Mouse (Mus musculus) stomach, embryonic 14.5 days (tissue): ENCODE measurements around the gene Ppfibp1. TPM values are rescaled to one million over a fixed set of nuclear protein-coding genes. Genes with fewer than 3 reads are reported as not detected.

Experiments
- ATAC-seq: fragments of 200-750 bp; cut with Nextera tagmentation; 2 replicates; pipeline ENCODE4 v1.8.0; 2017; ENCODE audit warnings: low read depth, moderate TSS enrichment; ENCODE audit not compliant: insufficient number of reproducible peaks, insufficient read depth, low FRiP score
- H3K27ac ChIP-seq: fragments of 300-500 bp; sonication (generic); 2 replicates; pipeline ENCODE4 v1.5.1; 2014; ENCODE audit warnings: mild to moderate bottlenecking, low read length, moderate library complexity, mixed read lengths
- H3K27me3 ChIP-seq: fragments of 300-500 bp; sonication (generic); 2 replicates; pipeline ENCODE4 v1.6.1; 2014; ENCODE audit warnings: low read length, control low read depth, mixed read lengths; ENCODE audit not compliant: control insufficient read depth, insufficient read depth
- H3K36me3 ChIP-seq: fragments of 300-500 bp; sonication (generic); 2 replicates; pipeline ENCODE4 v1.6.1; 2014; ENCODE audit warnings: mild to moderate bottlenecking, control low read depth, low read length, moderate library complexity, mixed read lengths; ENCODE audit not compliant: control insufficient read depth, insufficient read depth
- H3K4me1 ChIP-seq: fragments of 300-500 bp; sonication (generic); 2 replicates; pipeline ENCODE4 v1.6.1; 2014; ENCODE audit warnings: low read length, control low read depth, mixed read lengths; ENCODE audit not compliant: control insufficient read depth, insufficient read depth
- H3K4me2 ChIP-seq: fragments of 300-500 bp; sonication (generic); replicated peaks from 2 replicates; pipeline ENCODE4 v1.6.1; 2014; ENCODE audit warnings: low read depth, low read length, control low read depth
- H3K4me3 ChIP-seq: fragments of 300-500 bp; sonication (generic); 2 replicates; pipeline ENCODE4 v1.5.1; 2014; ENCODE audit warnings: low read depth, low read length, control low read depth
- H3K9ac ChIP-seq: fragments of 300-500 bp; sonication (generic); replicated peaks from 2 replicates; pipeline ENCODE4 v1.6.1; 2014; ENCODE audit warnings: low read depth, mild to moderate bottlenecking, control low read depth, low read length, moderate library complexity, mixed read lengths
- H3K9me3 ChIP-seq: fragments of 300-500 bp; sonication (generic); 2 replicates; pipeline ENCODE4 v1.6.1; 2016; ENCODE audit warnings: low read depth, low read length, control low read depth; ENCODE audit not compliant: control insufficient read depth
- WGBS: fragments of 180-500 bp; shearing (Covaris S2); extraction: QIAGEN DNeasy Blood & Tissue Kit; methylation state at CpG from one replicate; pipeline ENCODE4 v1.1.7; 2014; 5-methylcytosine and 5-hydroxymethylcytosine counted together
- polyA plus RNA-seq: library from polyadenylated mRNA; unstranded; fragments of >200 nt; fragmentation: Nextera tagmentation; extraction: Ambion mirVana; gene quantifications from 2 replicates; pipeline ENCODE4 v1.2.1, GENCODE M21; 2014

Gene Ppfibp1
- polyA plus RNA-seq, 1 experiment from 2014 or later = 41.9 TPM

DNA sequence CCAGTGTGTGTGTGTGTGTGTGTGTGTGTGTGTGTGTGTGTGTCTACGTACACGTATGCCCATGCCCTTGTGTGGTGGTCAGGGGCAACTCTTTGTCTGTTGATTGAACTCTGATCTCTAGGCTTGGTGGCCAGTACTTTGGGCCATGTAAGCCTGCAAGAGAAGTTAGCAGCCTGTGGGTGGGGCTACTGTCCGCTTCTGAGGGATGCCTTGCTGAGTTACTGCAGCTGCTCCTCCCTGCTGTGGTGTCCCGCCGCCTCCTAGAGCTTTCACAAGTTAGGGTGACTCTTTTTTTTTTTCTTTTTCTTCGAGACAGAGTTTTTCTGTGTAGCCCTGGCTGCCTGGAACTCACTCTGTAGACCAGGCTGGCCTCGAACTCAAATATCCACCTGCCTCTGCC, 171.0 kb downstream of the Ppfibp1 start:
- no peaks in the 10 kb centered on the region for H3K4me1 ChIP-seq
- H3K4me2 ChIP-seq = no peak overlapping the region
- H3K27ac ChIP-seq = no peak overlapping the region
- ATAC-seq = no peak
- no peaks in the 10 kb centered on the region for H3K9me3 ChIP-seq
- no peak overlapping the region for H3K9ac ChIP-seq
- no peaks in the 10 kb centered on the region for H3K27me3 ChIP-seq
- H3K36me3 ChIP-seq = peaks cover 34% of the 10 kb centered on the region; the same call in 1 of the 2 replicates
- 62% methylated on average over 7 of the region's 7 CpGs for WGBS
- H3K4me3 ChIP-seq = no peak overlapping the region

- Histone ChIP-seq H3K4me2 (no peak overlapping the region), H3K9me3 (no peaks in the 10 kb centered on the region), H3K4me3 (no peak overlapping the region), H3K9ac (no peak overlapping the region), H3K27ac (no peak overlapping the region), H3K4me1 (no peaks in the 10 kb centered on the region), H3K27me3 (no peaks in the 10 kb centered on the region), H3K36me3 (peaks cover 25% of the 10 kb centered on the region; the same call in 1 of the 2 replicates)
- ATAC-seq = no peak
- 87% methylated on average over 9 of the region's 9 CpGs for WGBS
These were observed 173.3 kb downstream of the Ppfibp1 start for GRCm38 (mm10) chr6:147061630-147062029.

DNA sequence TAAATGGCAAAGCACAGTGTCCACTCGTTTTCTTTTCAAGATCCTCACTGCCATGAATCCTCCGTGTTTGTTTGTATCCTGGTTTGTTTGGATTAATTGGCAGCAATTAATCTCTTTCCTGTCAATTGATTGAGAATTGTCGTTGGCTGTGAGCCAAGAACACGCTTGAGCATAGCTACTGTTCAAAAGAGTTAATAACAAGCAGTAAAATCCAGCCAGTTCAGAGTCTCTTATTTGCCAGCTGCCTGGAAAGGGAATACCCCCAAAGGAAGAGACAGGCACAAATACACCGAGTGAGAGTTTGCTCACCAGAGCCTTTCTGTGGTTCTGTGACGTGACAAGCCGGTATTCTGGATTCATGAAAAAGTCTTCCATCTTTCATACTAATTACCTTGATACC, 173.7 kb downstream of the Ppfibp1 start:
- H3K36me3 ChIP-seq = peaks cover 25% of the 10 kb centered on the region; the same call in 1 of the 2 replicates
- WGBS = 71% methylated on average over 7 of the region's 7 CpGs
- H3K9me3 ChIP-seq = no peaks in the 10 kb centered on the region
- H3K27me3 ChIP-seq = no peaks in the 10 kb centered on the region
- no peak overlapping the region for H3K9ac ChIP-seq
- ATAC-seq = no peak
- no peak overlapping the region for H3K4me3 ChIP-seq
- no peak overlapping the region for H3K4me2 ChIP-seq
- H3K4me1 ChIP-seq = no peaks in the 10 kb centered on the region
- no peak overlapping the region for H3K27ac ChIP-seq

DNA sequence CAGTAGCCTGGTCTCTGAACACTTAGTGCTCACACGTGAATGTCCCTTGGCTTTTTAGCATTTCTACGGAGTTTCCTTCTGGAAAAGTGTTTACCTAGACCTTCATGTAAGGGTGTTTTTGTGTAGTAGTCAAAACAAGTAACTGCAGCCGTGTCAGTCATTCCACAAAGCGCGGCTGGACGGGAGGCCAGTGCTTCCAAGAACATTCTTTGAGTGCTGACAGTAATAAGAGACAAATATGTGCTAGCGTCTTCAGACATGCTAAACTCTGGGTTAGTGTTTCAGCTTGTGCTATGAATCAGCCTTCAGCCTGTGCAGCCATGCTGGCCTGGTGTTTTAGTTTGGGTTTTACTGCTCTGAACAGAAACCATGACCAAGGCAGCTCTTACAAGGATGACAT, 174.4 kb downstream of the Ppfibp1 start:
- no peak overlapping the region for H3K9ac ChIP-seq
- no peaks in the 10 kb centered on the region for H3K9me3 ChIP-seq
- no peak overlapping the region for H3K27ac ChIP-seq
- H3K4me3 ChIP-seq = no peak overlapping the region
- H3K27me3 ChIP-seq = no peaks in the 10 kb centered on the region
- no peak for ATAC-seq
- H3K36me3 ChIP-seq = peaks cover 25% of the 10 kb centered on the region; the same call in 1 of the 2 replicates
- 86% methylated on average over 7 of the region's 7 CpGs for WGBS
- H3K4me2 ChIP-seq = no peak overlapping the region
- no peaks in the 10 kb centered on the region for H3K4me1 ChIP-seq

GRCm38 (mm10) chr6:147064226-147064943, 176.1 kb downstream of the Ppfibp1 start:
- no peak for ATAC-seq
- Histone ChIP-seq H3K27me3 (no peaks in the 10 kb centered on the region), H3K9ac (no peak overlapping the region), H3K4me2 (no peak overlapping the region), H3K9me3 (no peaks in the 10 kb centered on the region), H3K27ac (no peak overlapping the region), H3K4me1 (no peaks in the 10 kb centered on the region), H3K4me3 (no peak overlapping the region), H3K36me3 (peaks cover 20% of the 10 kb centered on the region; the same call in 1 of the 2 replicates)
- WGBS = 92% methylated on average over 10 of the region's 10 CpGs

DNA sequence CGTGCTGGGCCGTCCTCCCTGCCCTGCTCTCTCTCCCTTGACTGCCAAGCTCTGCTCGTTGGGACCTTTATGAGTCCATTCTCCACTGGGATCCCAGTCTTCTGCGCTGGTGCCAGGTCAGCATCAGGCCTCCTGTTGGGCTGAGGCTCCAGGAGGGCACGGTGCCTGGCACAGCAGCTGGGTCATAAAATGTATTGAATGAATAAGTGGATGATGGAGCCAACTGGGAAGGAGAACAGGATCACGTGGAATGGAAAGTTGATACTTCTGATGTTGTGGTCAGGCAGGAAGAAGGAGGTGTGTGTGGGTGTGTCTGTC, 176.6 kb downstream of the Ppfibp1 start:
- no peak for ATAC-seq
- Histone ChIP-seq H3K27me3 (no peaks in the 10 kb centered on the region), H3K27ac (no peak overlapping the region), H3K9ac (no peak overlapping the region), H3K4me2 (no peak overlapping the region), H3K9me3 (no peaks in the 10 kb centered on the region), H3K4me1 (no peaks in the 10 kb centered on the region), H3K4me3 (no peak overlapping the region), H3K36me3 (peaks cover 18% of the 10 kb centered on the region; the same call in 1 of the 2 replicates)
- WGBS = 84% methylated on average over 6 of the region's 6 CpGs

GRCm38 (mm10) chr6:147075808-147076387, 187.6 kb downstream of the Ppfibp1 start:
- peak; percentile 58; the same call in 1 of the 2 replicates for ATAC-seq
- Histone ChIP-seq H3K9me3 (no peaks in the 10 kb centered on the region), H3K4me1 (no peaks in the 10 kb centered on the region), H3K36me3 (peaks cover 8% of the 10 kb centered on the region; the same call in 1 of the 2 replicates), H3K9ac (no peak overlapping the region), H3K4me2 (no peak overlapping the region), H3K4me3 (no peak overlapping the region), H3K27me3 (no peaks in the 10 kb centered on the region), H3K27ac (peak overlapping the region; percentile 49)
- 52% methylated on average over 5 of the region's 5 CpGs for WGBS

DNA sequence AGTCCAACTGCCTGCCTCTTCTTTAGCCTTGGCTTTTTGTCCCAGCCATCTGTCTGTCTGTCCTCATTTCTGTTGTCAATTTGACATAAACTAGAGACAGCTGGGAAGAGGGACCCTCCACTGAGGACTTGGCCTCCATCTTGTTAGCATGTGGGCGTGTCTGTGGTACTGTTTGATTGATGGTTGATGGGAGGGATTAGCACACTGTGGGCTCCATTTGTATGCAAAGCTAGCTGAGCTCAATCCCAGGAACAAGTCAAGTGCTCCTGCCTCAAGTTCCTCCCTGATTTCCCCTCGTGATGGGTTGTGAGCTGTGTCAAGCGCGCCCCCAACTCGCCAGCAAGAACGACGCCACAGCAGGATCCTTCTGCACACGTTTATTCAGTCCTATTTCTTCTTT, 188.6 kb downstream of the Ppfibp1 start:
- no peak overlapping the region for H3K9ac ChIP-seq
- no peaks in the 10 kb centered on the region for H3K4me1 ChIP-seq
- WGBS = 79% methylated on average over 7 of the region's 8 CpGs
- H3K9me3 ChIP-seq = no peaks in the 10 kb centered on the region
- H3K36me3 ChIP-seq = no peaks in the 10 kb centered on the region
- H3K4me3 ChIP-seq = no peak overlapping the region
- no peak overlapping the region for H3K4me2 ChIP-seq
- no peak overlapping the region for H3K27ac ChIP-seq
- no peak for ATAC-seq
- no peaks in the 10 kb centered on the region for H3K27me3 ChIP-seq
